Mouse (Mus musculus) kidney, adult 2 months (tissue): Measurements from ENCODE around the gene Znrf3.
A peak's percentile ranks its signal among the peaks of the same experiment; 100 is the strongest.

ENCODE experiments used
- CTCF ChIP-seq: fragments of 200-500 bp; conservative IDR thresholded peaks from 2 replicates; pipeline ENCODE4 v1.5.1; 2011; ENCODE audit warnings: low read depth, mild to moderate bottlenecking, control low read depth, low read length, moderate library complexity, mixed read lengths; ENCODE audit not compliant: insufficient read depth, insufficient read length
- POLR2A ChIP-seq: fragments of 200-500 bp; IDR thresholded peaks from one replicate; pipeline ENCODE4 v1.6.1; 2011; ENCODE audit warnings: low read depth, low read length, control low read depth

DNA sequence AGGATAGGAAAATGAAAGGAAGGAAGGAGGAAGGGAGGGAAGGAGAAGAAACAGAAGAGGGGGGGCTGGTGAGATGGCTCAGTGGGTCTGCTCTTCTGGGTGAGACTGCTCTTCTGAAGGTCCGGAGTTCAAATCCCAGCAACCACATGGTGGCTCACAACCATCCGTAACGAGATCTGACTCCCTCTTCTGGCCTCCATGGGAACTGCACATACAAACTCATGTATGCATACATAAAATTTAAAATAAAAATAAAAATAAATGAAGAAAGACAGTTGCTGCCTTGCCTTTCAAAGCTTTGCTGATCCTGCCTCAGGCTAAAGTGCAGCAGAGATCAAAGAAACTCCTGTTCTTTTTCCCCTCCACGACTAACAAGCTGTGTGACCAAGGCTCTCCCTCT lies 6.7 kb upstream of the Znrf3 start:
- peak; percentile 22; the same call in 1 of the 2 replicates for TF ChIP-seq CTCF
- no peak for TF ChIP-seq POLR2A
